Mouse (Mus musculus): ENCODE results near the gene Gm11562. TPM values are rescaled to one million over a fixed set of nuclear protein-coding genes. Genes with fewer than 3 reads are reported as not detected.
"Not testable (repeated sequence)": the region's sequence is repeated elsewhere in the genome, so short reads cannot be mapped to it uniquely, and the experiment has no call there.

The Gm11562 gene
- total RNA-seq (2017) = not detected in 3 replicates

DNA sequence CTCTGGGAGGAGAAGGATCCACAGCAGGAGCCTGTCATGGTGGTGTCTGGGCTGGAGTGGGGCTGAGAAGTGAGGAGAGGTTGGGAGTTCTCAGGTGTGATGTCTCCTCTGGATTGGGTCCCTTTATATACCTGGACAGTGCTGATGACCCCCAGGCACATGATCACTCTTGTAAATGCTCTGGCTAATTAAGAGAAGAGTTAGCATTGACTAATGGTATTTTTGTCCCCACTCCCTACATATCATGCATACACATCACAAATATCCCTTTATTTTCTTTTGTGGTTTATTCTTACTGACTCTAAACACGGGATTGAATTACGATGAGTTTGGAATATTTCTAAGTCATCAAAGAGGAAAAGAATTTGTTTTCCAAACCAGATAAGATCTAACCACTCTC, at the start of gene Gm11562:
Gm11562 (minus strand) TSS at position 101 of the 400 bp plus-strand sequence.
- no peak for ATAC-seq (replicated peaks; ENCODE audit: insufficient number of reproducible peaks, low FRiP score, low TSS enrichment, poor library complexity, severe bottlenecking)

DNA sequence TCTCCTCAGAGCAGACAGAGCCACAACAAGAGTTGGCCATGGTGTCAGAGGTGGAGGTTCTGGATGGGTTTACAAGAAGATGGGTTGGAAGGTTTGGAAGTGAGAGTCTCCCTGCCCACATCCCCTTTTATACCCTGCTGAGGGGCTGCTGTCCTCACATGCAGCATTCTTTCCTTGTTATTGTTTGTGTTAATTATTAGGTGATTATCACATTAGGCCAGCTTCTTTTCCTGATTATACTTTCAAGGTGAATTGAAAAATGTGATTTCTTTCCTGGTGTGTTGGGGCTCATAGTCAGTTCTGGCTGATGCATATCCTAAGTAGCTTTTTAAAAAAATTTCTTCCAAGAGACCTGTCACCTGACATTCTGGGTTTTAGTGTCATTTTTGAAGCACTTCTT, 45.6 kb upstream of the Gm11562 start, which contains the start of gene Krtap4-6:
Krtap4-6 (minus strand) TSS at position 101 of the 400 bp plus-strand sequence.
- no peak for ATAC-seq (replicated peaks; ENCODE audit: insufficient number of reproducible peaks, low FRiP score, low TSS enrichment, poor library complexity, severe bottlenecking)

DNA sequence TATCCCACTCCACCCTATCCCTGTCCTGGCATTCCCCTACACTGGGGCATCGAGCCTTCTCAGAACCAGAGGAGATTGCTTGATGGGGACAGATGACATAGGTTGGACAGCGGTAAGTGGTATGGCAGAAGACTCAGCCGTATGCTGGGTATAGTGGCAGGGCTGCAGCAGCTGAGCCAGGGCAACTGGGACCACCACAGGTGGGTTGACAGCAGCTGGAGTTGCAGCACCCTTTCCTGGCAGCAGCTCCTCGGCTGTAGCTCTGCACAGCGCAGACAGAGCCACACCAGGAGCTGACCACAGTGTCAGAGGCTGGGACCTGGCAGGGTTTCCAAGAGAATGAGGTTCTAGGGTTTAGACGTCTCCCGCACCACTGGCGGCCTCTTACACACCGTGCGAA, 42.6 kb upstream of the Gm11562 start:
- ATAC-seq (replicated peaks; ENCODE audit: insufficient number of reproducible peaks, low FRiP score, low TSS enrichment, poor library complexity, severe bottlenecking) = no peak

DNA sequence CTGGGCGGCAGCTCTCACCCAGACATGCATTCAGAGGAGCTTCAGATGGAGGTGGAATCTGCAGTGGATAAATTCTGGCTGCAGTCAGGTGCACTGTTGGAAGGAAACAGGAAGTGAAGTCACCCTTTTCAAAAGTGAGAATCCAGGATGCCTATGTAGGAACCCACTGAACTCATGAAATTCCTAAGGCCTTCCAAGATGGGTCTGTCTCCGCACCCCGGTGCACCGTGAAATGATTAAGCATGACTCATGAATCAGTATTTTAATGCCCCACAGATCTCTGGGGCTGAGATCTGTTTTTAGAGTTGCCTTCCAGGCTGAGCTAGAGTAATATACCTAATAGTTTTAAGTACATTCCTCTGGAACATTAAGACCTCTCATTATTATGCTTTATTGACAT, 39.0 kb upstream of the Gm11562 start:
- no peak for ATAC-seq (replicated peaks; ENCODE audit: insufficient number of reproducible peaks, low FRiP score, low TSS enrichment, poor library complexity, severe bottlenecking)

DNA sequence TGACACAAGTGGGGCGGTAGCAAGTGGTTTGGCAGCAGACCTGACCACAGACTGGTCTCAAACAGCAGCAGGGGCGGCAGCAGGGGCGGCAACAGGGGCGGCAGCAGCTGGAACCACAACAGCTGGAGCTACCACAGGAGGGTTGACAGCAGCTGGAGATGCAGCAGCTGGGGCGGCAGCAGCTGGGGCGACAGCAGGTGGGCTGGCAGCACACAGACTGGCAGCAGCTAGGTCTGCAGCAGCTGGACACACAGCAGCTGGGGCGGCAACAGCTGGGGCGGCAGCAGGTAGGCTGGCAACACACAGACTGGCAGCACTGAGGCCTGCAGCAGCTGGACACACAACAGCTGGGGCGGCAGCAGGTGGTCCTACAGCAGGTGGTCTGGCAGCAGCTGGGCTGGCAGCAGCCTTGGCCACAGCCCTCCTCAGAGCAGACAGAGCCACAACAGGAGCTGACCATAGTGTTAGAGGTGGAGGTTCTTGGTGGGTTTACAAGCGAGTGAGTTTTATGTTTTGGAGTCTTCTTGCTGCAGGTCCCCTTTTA, 38.3 kb upstream of the Gm11562 start, which contains the start of gene Gm11563:
Gm11563 (minus strand) TSS at position 494 of the 544 bp plus-strand sequence.
- not testable (repeated sequence) for ATAC-seq (replicated peaks; ENCODE audit: insufficient number of reproducible peaks, low FRiP score, low TSS enrichment, poor library complexity, severe bottlenecking)

DNA sequence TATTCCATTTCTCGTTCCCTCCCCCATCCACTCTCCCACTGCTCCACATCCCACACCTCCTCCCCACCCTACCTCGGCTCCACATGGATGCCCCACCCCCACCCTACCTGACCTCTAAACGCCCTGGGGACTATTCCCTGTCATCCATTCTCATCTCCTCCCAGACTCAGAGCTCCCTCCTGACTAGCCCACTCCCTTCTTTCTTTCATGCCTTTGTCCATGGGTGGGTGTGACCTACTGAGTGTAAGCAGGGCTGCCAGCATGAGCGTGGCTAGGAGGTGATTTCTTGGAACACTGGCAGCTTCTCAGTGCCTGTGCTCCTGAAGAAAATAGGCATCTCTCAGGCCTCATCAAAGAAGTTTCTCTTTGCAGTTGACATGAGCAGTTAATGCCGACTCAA, 36.8 kb upstream of the Gm11562 start:
- ATAC-seq (replicated peaks; ENCODE audit: insufficient number of reproducible peaks, low FRiP score, low TSS enrichment, poor library complexity, severe bottlenecking) = no peak

DNA sequence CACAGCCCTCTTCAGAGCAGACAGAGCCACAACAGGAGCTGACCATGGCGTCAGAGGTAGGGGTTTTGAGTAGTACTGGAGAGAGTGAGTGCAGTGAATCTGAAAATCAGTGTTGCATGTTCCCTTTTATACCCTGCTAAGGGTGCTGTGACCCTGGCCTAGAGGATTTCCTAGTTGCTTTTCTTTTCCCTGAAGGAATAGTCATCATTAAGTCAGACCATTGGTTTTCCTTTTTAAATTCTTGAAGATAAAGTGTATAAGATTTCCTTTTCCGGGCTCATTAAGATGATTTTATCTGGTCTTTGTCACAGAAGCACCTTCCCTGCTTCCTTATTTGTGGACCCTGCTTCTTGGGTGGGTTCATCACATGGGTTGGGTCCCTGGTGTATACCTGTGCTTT, 29.9 kb upstream of the Gm11562 start, which contains the start of gene Gm11555:
Gm11555 (minus strand) TSS at position 101 of the 400 bp plus-strand sequence.
- ATAC-seq (replicated peaks; ENCODE audit: insufficient number of reproducible peaks, low FRiP score, low TSS enrichment, poor library complexity, severe bottlenecking) = no peak

DNA sequence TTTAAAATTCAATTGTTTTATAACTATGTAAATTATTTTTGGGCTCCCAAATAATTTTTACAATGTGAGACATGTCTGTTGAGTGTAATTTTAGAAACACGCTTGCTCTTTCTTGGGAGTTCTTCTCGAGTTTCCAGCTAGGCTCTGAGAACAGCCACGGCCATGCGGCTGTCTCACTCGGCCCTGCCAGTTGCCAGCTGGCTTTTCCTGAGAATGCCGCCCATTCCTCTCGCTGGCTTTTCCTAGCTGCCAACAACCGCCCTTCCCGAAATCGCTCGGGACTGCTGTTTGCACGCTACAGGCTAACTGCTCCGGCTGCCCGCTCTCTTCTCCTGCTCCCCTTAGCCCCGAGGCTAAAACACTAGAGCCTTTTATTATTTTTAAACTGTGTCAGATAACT, 26.2 kb upstream of the Gm11562 start:
- no peak for ATAC-seq (replicated peaks; ENCODE audit: insufficient number of reproducible peaks, low FRiP score, low TSS enrichment, poor library complexity, severe bottlenecking)

DNA sequence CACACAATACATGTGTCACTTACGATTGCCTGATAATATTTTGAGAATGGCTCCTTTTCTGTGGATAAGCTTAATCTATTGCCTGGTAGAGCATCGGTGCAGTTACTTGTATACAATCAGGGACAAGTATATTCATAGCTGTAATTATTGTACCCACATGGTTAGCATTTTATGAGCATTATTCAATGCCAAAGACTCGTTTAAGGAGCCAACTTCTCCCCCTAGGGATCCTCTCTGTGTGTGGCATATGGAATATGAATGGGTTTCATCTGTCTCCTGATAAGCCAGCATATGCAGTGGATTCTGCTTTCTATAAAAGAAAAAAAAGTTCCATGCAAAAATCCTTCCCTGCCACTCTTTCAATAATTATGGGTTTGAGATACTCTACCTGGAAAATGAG, 24.1 kb upstream of the Gm11562 start:
- ATAC-seq (replicated peaks; ENCODE audit: insufficient number of reproducible peaks, low FRiP score, low TSS enrichment, poor library complexity, severe bottlenecking) = no peak

DNA sequence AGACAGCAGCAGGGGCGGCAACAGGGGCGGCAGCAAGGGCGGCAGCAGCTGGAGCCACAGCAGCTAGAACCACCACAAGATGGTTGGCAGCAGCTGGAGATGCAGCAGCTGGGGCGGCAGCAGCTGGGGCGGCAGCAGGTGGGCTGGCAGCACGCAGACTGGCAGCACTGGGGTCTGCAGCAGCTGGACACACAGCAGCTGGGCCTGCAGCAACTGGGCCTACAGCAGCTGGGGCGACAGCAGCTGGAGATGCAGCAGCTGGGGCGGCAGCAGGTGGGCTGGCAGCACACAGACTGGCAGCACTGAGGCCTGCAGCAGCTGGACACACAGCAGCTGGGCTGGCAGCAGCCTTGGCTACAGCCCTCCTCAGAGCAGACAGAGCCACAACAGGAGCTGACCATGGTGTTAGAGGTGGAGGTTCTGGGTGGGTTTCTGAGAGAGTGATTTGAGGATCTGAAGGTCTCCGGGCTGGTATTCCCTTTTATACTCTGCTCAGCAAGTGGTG, 23.5 kb upstream of the Gm11562 start, which contains the start of gene Krtap4-7:
Krtap4-7 (minus strand) TSS at position 455 of the 505 bp plus-strand sequence.
- not testable (repeated sequence) for ATAC-seq (replicated peaks; ENCODE audit: insufficient number of reproducible peaks, low FRiP score, low TSS enrichment, poor library complexity, severe bottlenecking)

DNA sequence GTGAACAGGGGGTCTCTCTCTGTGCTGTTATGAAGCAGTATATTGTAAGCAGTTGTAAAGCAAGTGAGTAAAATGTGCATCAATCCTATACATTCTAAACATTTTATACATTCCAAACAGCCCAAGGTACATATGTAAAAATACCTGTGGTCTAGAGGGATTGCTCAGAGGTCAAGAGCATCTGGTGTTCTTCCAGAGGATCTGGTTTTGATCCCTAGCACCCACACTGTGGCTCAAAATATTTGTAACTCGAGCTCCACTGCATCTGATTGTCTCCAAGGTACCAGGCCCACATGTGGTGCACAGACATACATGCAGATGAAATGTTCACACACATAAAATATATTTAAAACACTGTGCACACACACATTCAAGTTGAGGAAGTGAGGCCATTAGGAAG, 20.7 kb upstream of the Gm11562 start:
- no peak for ATAC-seq (replicated peaks; ENCODE audit: insufficient number of reproducible peaks, low FRiP score, low TSS enrichment, poor library complexity, severe bottlenecking)

DNA sequence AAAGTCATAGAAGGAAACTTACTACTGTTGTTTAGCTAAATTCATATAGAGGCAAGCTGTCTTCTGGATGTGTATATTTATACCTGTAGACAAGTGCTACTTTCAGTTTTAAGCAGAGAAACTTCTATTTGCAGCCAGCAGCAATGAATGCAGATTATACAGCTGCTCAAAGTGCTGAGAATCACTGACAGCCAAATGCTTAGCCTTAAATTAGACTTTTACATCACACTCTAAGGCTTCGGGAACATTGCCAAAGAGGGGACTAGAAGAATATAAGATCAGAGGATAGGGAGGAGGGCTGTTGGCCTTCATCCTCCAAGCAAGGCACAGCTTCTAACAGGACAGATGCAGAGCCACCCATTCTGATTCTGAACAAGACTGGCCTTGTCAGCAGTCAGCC, 16.9 kb upstream of the Gm11562 start:
- no peak for ATAC-seq (replicated peaks; ENCODE audit: insufficient number of reproducible peaks, low FRiP score, low TSS enrichment, poor library complexity, severe bottlenecking)

DNA sequence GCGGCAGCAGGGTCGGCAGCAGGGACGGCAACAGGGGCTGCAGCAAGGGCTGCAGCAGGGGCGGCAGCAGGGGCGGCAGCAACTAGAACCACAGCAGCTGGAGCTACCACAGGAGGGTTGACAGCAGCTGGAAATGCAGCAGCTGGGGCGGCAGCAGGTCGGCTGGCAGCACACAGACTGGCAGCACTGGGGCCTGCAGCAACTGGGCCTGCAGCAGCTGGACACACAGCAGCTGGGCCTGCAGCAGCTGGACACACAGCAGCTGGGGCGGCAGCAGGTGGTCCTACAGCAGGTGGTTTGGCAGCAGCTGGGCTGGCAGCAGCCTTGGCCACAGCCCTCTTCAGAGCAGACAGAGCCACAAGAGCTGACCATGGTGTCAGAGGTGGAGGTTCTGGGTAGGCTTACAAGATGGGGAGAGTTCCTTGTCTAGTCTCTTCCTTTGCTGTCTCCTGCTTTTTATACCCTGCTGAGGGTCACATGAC, 14.5 kb upstream of the Gm11562 start, which contains the start of gene Krtap4-2:
Krtap4-2 (minus strand) TSS at position 432 of the 482 bp plus-strand sequence.
- ATAC-seq (replicated peaks; ENCODE audit: insufficient number of reproducible peaks, low FRiP score, low TSS enrichment, poor library complexity, severe bottlenecking) = no peak

DNA sequence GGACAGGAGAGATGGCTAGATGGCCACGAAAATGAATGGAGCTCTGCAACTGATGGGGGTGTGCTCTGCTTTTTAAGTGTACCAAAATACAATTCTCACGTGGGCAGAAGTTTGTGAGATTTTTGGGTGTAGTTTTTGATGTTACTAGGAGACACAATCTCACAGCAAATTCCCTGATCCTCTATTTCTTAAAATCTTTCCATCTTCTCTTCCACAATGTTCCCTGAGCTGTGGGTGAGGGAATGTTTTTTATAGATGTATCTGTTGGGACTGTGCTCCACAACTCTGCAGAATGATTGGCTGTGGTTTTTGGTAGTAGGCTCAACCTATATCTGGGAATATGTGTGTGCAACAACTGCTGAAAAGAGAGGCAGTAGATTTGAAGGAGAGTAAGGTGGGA, 13.1 kb upstream of the Gm11562 start:
- no peak for ATAC-seq (replicated peaks; ENCODE audit: insufficient number of reproducible peaks, low FRiP score, low TSS enrichment, poor library complexity, severe bottlenecking)

DNA sequence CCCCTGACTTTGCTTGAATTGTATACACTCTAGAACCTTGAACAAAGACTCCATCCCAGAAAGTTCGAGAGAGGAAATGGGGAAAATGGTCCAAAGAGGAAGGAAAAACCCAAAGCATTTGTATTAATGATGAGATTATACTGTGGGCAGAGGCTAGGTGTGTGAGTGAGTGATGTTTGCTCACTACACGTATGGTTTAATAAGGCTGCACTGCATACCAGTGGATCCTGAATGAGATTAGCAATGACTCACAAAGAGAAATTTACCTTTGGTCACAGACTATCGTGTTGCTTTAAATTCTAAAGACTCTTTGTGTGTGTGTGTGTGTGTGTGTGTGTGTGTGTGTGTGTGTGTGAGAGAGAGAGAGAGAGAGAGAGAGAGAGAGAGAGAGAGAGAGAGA, 10.7 kb upstream of the Gm11562 start:
- ATAC-seq (replicated peaks; ENCODE audit: insufficient number of reproducible peaks, low FRiP score, low TSS enrichment, poor library complexity, severe bottlenecking) = no peak

DNA sequence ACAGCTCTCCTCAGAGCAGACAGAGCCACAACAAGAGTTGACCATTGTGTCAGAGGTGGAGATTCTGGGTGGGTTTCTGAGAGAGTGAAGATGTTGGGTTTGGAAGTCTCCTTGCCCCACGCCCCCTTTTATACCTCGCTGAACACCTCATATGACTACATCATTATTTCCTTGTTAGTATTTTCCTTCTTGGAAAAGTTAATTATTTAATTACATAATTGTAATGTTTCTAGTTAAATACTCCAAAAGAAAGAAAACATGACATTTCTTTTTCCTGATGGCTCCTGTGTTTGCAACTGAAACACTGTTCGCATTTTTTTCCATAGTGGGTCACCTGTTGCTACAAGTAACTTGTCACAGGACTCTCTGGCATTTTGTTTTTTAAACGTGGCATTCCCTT, 7.9 kb upstream of the Gm11562 start, which contains the start of gene Krtap4-1:
Krtap4-1 (minus strand) TSS at position 101 of the 400 bp plus-strand sequence.
- no peak for ATAC-seq (replicated peaks; ENCODE audit: insufficient number of reproducible peaks, low FRiP score, low TSS enrichment, poor library complexity, severe bottlenecking)

DNA sequence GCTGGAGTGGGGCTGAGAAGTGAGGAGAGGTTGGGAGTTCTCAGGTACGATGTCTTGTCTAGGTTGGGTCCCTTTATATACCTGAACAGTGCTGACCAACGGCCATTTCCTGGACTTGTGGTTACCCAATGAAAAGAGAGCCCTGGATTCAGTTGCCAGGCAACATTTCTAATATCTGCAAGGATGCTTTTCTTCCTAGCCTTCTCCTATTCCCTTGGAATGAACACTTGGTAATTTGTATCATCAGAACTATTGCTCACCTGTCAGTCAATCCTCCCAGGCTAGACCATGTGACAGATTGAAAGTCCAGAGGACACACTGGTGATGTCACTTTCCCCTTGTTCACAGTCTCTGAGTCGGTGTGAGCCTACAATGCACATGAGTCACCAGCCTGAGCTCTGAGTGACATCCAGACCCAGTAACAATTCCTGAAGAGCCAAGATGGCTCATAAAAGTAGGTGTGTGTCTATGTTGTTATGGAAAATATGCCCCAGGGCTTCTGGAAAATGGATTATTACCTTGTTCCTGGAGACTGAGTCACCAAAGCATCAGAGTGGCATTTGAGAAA, 5.4 kb downstream of the Gm11562 start, which contains the start of gene Krtap2-4:
Krtap2-4 (minus strand) TSS at position 51 of the 568 bp plus-strand sequence.
- ATAC-seq (replicated peaks; ENCODE audit: insufficient number of reproducible peaks, low FRiP score, low TSS enrichment, poor library complexity, severe bottlenecking) = no peak

DNA sequence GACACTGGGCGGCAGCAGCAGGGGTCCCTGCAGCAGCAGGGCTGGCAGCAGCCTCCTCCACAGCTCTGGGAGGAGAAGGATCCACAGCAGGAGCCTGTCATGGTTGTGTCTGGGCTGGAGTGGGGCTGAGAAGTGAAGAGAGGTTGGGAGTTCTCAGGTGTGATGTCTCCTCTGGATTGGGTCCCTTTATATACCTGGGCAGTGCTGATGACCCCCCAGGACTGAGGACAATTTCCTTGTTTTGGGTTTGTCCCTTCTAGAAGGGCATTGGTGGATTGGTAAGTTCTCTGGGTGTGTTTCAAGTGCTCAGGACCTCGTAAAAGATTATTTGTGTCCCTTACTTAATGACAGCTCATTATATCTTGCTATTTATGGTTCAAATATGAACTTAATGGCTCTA, 10.1 kb downstream of the Gm11562 start, which contains the start of gene Gm11937:
Gm11937 (minus strand) TSS at position 101 of the 400 bp plus-strand sequence.
- ATAC-seq (replicated peaks; ENCODE audit: insufficient number of reproducible peaks, low FRiP score, low TSS enrichment, poor library complexity, severe bottlenecking) = not testable (repeated sequence)

DNA sequence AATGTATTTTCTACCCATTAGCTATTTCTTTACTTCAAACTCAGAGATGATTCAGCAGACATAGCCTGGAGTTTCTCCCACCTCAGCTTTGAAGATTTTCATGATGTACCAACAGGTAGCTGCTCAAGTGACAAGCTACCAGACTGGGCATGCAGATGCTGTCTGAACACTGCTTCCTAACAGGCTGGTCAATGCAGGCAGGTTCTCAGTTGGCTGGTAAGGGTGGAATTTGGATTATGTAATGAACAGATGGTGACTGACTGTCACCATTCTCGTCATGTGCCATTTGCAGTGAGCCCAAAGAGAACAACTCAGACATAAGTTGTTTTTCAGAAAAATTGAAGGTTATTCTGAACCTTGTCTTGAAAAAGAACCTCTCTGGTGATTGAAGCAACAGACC, 11.1 kb downstream of the Gm11562 start:
- ATAC-seq (replicated peaks; ENCODE audit: insufficient number of reproducible peaks, low FRiP score, low TSS enrichment, poor library complexity, severe bottlenecking) = no peak

DNA sequence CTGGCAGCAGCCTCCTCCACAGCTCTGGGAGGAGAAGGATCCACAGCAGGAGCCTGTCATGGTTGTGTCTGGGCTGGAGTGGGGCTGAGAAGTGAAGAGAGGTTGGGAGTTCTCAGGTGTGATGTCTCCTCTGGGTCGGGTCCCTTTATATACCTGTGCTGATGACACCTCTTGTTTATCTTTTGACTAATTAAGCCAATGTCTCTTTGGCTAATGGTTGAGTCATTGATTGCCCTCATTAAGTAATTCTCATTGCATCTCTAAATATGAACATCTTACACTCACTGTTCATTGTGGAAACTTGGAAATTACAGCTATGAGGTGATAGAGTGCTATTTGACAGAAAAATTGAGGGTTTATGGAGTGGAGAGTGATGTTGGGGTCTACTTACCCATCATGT, 17.0 kb downstream of the Gm11562 start, which contains the start of gene Gm11938:
Gm11938 (minus strand) TSS at position 101 of the 400 bp plus-strand sequence.
- ATAC-seq (replicated peaks; ENCODE audit: insufficient number of reproducible peaks, low FRiP score, low TSS enrichment, poor library complexity, severe bottlenecking) = not testable (repeated sequence)
